Mouse (Mus musculus): ENCODE measurements around the gene Etfbkmt.

The Etfbkmt gene

GRCm38 (mm10) chr6:149135631-149136030 lies 4.0 kb upstream of the Etfbkmt start:
- WGBS: 80% methylated on average over 6 of the region's 6 CpGs

GRCm38 (mm10) chr6:149137936-149138335 lies 1.7 kb upstream of the Etfbkmt start:
- 91% methylated on average over 2 of the region's 2 CpGs for WGBS

GRCm38 (mm10) chr6:149139011-149139410 lies 638 bp upstream of the Etfbkmt start:
- WGBS: 88% methylated on average over 3 of the region's 3 CpGs

- 4% methylated on average over 36 of the region's 36 CpGs for WGBS
Observed at GRCm38 (mm10) chr6:149141393-149142173, 1.9 kb downstream of the Etfbkmt start.

- WGBS: 100% methylated on average over 1 of the region's 1 CpGs
Observed at GRCm38 (mm10) chr6:149145143-149145542, 5.5 kb downstream of the Etfbkmt start.

- 93% methylated on average over 7 of the region's 7 CpGs for WGBS
Observed at GRCm38 (mm10) chr6:149148436-149149229, 9.0 kb downstream of the Etfbkmt start.

- 93% methylated on average over 2 of the region's 2 CpGs for WGBS
Observed at GRCm38 (mm10) chr6:149152119-149152518, 12.5 kb downstream of the Etfbkmt start.

- WGBS: 59% methylated on average over 6 of the region's 6 CpGs
Observed at GRCm38 (mm10) chr6:149153473-149154115, 13.9 kb downstream of the Etfbkmt start.

GRCm38 (mm10) chr6:149154116-149155030 lies 14.7 kb downstream of the Etfbkmt start:
- WGBS: 44% methylated on average over 8 of the region's 8 CpGs

- WGBS: 80% methylated on average over 3 of the region's 3 CpGs
Observed at GRCm38 (mm10) chr6:149155031-149155841, 15.6 kb downstream of the Etfbkmt start.

- 87% methylated on average over 3 of the region's 4 CpGs for WGBS
Observed at GRCm38 (mm10) chr6:149167038-149167437, 27.4 kb downstream of the Etfbkmt start.

GRCm38 (mm10) chr6:149167672-149168071 lies 28.0 kb downstream of the Etfbkmt start:
- 100% methylated on average over 1 of the region's 1 CpGs for WGBS

GRCm38 (mm10) chr6:149168436-149168835 lies 28.8 kb downstream of the Etfbkmt start:
- WGBS: 97% methylated on average over 2 of the region's 2 CpGs

- WGBS: 96% methylated on average over 4 of the region's 4 CpGs
Observed at GRCm38 (mm10) chr6:149169965-149170364, 30.3 kb downstream of the Etfbkmt start.

GRCm38 (mm10) chr6:149173831-149174625 lies 34.4 kb downstream of the Etfbkmt start:
- WGBS: 84% methylated on average over 4 of the region's 4 CpGs

- 68% methylated on average over 3 of the region's 3 CpGs for WGBS
Observed at GRCm38 (mm10) chr6:149174932-149175570, 35.4 kb downstream of the Etfbkmt start.

GRCm38 (mm10) chr6:149184007-149184406 lies 44.4 kb downstream of the Etfbkmt start:
- WGBS: 98% methylated on average over 1 of the region's 1 CpGs

GRCm38 (mm10) chr6:149187371-149187770 lies 47.7 kb downstream of the Etfbkmt start:
- 36% methylated on average over 1 of the region's 1 CpGs for WGBS

All from cerebral cortex, adult 2 months (tissue).